Mouse (Mus musculus): ENCODE results near the gene Ntrk2.

DNA sequence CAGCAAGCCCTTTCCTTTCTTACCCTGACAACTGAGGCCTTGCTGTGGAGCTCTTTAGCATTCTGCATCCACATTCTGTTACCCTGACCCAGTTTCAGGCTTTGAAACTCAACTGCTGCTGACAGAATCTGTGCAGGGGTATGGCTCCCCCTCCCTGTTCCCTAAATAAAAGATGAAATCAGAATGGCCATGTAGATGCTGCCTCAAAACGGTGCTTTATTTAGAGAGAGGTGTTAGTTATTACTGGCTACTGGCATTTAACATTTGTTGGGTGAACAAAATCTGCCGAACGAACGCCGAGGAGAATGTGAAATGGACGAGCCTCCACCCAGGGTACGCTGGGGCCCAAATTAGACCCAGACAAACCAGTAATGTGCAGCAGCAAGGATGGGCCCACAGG is 288.4 kb downstream of the Ntrk2 start:
- no peak for TF ChIP-seq CTCF (conservative IDR thresholded peaks at IDR 0.05; ENCODE audit: insufficient read depth, insufficient read length, low read depth, low read length)
- TF ChIP-seq POLR2A (IDR thresholded peaks at IDR 0.05; ENCODE audit: low read depth, low read length), result no peak
